Comparison of ENCODE assay signal across 8 mouse cellular contexts in genomic region chr19:37050643-37051345, GRCm38 (mm10).
A peak's percentile ranks its signal among the peaks of the same experiment; 100 is the strongest.
DNase-seq lines count a peak whose midpoint lies in the region; ATAC-seq lines count a peak whose summit lies in the region.

No protein-coding gene starts in this region.

- H3K4me1 ChIP-seq in heart, embryonic 12.5 days (replicated peaks): no peaks in the 10 kb centered on the region
- no peaks in the 10 kb centered on the region for H3K4me1 ChIP-seq in forebrain, embryonic 15.5 days
- no peaks in the 10 kb centered on the region for H3K4me1 ChIP-seq in midbrain, embryonic 13.5 days (replicated peaks)

- H3K9me3 ChIP-seq in heart, embryonic 12.5 days (replicated peaks): no peaks in the 10 kb centered on the region
- H3K9me3 ChIP-seq in forebrain, embryonic 15.5 days: no peaks in the 10 kb centered on the region
- no peaks in the 10 kb centered on the region for H3K9me3 ChIP-seq in midbrain, embryonic 13.5 days

- H3K27me3 ChIP-seq in heart, embryonic 12.5 days (replicated peaks): no peaks in the 10 kb centered on the region
- no peaks in the 10 kb centered on the region for H3K27me3 ChIP-seq in forebrain, embryonic 15.5 days
- H3K27me3 ChIP-seq in midbrain, embryonic 13.5 days: no peaks in the 10 kb centered on the region

- H3K4me3 ChIP-seq in heart, embryonic 12.5 days: no peak overlapping the region
- H3K4me3 ChIP-seq in forebrain, embryonic 15.5 days: no peak overlapping the region
- no peak overlapping the region for H3K4me3 ChIP-seq in midbrain, embryonic 13.5 days (replicated peaks)

- peak; percentile 72 to 83 for DNase-seq in heart, postnatal 10 days
- peak; percentile 66 for DNase-seq in ES-CJ7 (ENCODE audit: low read depth, low spot score)
- DNase-seq in c-Kit-positive CD71-positive TER-119-negative erythroid progenitor cells, embryonic 14.5 days (ENCODE audit: low read depth): peak; percentile 54
- DNase-seq in kidney, postnatal 4 days: peak; percentile 50 to 61
- DNase-seq in thymus, postnatal 25 days: peak; percentile 7

- no peak overlapping the region for H3K4me2 ChIP-seq in heart, embryonic 12.5 days
- H3K4me2 ChIP-seq in forebrain, embryonic 15.5 days (replicated peaks): no peak overlapping the region
- no peak overlapping the region for H3K4me2 ChIP-seq in midbrain, embryonic 13.5 days (replicated peaks)

- 0 out of 2 replicates have a peak, but pooled peaks cover 3% of the 10 kb centered on the region for H3K36me3 ChIP-seq in heart, embryonic 12.5 days
- H3K36me3 ChIP-seq in forebrain, embryonic 15.5 days: no peaks in the 10 kb centered on the region
- no peaks in the 10 kb centered on the region for H3K36me3 ChIP-seq in midbrain, embryonic 13.5 days

- no peak for ATAC-seq in heart, embryonic 12.5 days (ENCODE audit: insufficient number of reproducible peaks, low FRiP score)
- ATAC-seq in forebrain, embryonic 15.5 days (replicated peaks): peak; percentile 51; the same call in 1 of the 2 replicates
- ATAC-seq in midbrain, embryonic 13.5 days: peak; percentile 27; the same call in 1 of the 2 replicates

- H3K9ac ChIP-seq in heart, embryonic 12.5 days: no peak overlapping the region
- H3K9ac ChIP-seq in forebrain, embryonic 15.5 days (replicated peaks): no peak overlapping the region
- no peak overlapping the region for H3K9ac ChIP-seq in midbrain, embryonic 13.5 days (replicated peaks)

- H3K27ac ChIP-seq in heart, embryonic 12.5 days (ENCODE audit: poor library complexity, severe bottlenecking): no peak overlapping the region
- no peak overlapping the region for H3K27ac ChIP-seq in forebrain, embryonic 15.5 days (replicated peaks)
- H3K27ac ChIP-seq in midbrain, embryonic 13.5 days: no peak overlapping the region

- intact Hi-C loops in heart, postnatal 10 days (cut with DNase I): loop anchor here (1.0 to 2.0 kb wide), 2 partner anchors 158 to 215 kb away; partner anchors contain the start of gene Cpeb3

- 67% methylated on average over 4 of the region's 4 CpGs for WGBS in heart, embryonic 12.5 days
- 77% methylated on average over 4 of the region's 4 CpGs for WGBS in forebrain, embryonic 15.5 days
- WGBS in midbrain, embryonic 13.5 days: 72% methylated on average over 4 of the region's 4 CpGs

Comparison
In these comparisons a context has a peak if more than half of its experiments do, and no peak if none do; other contexts are left out.
1. DNase-seq: peak in every context shown above with its lines; median percentile 78 in heart, postnatal 10 days; 66 in ES-CJ7; 56 in kidney, postnatal 4 days; 54 in c-Kit-positive CD71-positive TER-119-negative erythroid progenitor cells, embryonic 14.5 days; 7 in thymus, postnatal 25 days.